ENCODE assay signal across 8 mouse cellular contexts in genomic region chr2:25460551-25461309, GRCm38 (mm10). TPM values are rescaled to one million over a fixed set of nuclear protein-coding genes. Genes with fewer than 3 reads are reported as not detected.
DNase-seq lines count a peak whose midpoint lies in the region; ATAC-seq and TF ChIP-seq lines count a peak whose summit lies in the region.

Gene Paxx (minus strand): TSS chr2:25461094.

- no peak for TF ChIP-seq CTCF in heart, adult 2 months (IDR thresholded peaks at IDR 0.05)

- 1% methylated on average over 37 of the region's 48 CpGs for WGBS in embryonic facial prominence, embryonic 14.5 days
- under 1% methylated on average over 48 of the region's 48 CpGs for WGBS in heart, adult 2 months
- WGBS in limb, embryonic 13.5 days = under 1% methylated on average over 48 of the region's 48 CpGs
- under 1% methylated on average over 48 of the region's 48 CpGs for WGBS in midbrain, embryonic 16.5 days

- intact Hi-C loops in heart, adult 2 months (cut with DNase I) = loop anchor here (2.0 kb wide), 1 partner anchor 30 kb away; no protein-coding TSS in a partner anchor

- DNase-seq in 3T3-L1 (ENCODE audit: low read depth, low spot score) = peak; percentile 99
- DNase-seq in adrenal gland, postnatal 4 days (ENCODE audit: low spot score in 2 of 2) = peak; percentile 77 to 84
- DNase-seq in embryonic facial prominence, embryonic 14.5 days (ENCODE audit: low spot score) = peak; percentile 98
- peak; percentile 90 to 96 for DNase-seq in heart, adult 2 months
- DNase-seq in kidney, adult 8-10 months = peak; percentile 96 to 97
- DNase-seq in spleen, postnatal 10 days (ENCODE audit: low spot score in 2 of 2) = peak; percentile 82 to 92

- H3K9me3 ChIP-seq in embryonic facial prominence, embryonic 14.5 days (ENCODE audit: control insufficient read depth, low read length) = no peaks in the 10 kb centered on the region
- H3K9me3 ChIP-seq in limb, embryonic 13.5 days = no peaks in the 10 kb centered on the region
- H3K9me3 ChIP-seq in midbrain, embryonic 16.5 days (replicated peaks; ENCODE audit: control insufficient read depth, low read length, poor library complexity, severe bottlenecking) = no peaks in the 10 kb centered on the region

- no peaks in the 10 kb centered on the region for H3K27me3 ChIP-seq in embryonic facial prominence, embryonic 14.5 days (replicated peaks; ENCODE audit: control insufficient read depth, insufficient read depth, low read length)
- H3K27me3 ChIP-seq in heart, adult 2 months (ENCODE audit: control insufficient read depth, insufficient read depth, low read length) = no peaks in the 10 kb centered on the region
- no peaks in the 10 kb centered on the region for H3K27me3 ChIP-seq in limb, embryonic 13.5 days
- no peaks in the 10 kb centered on the region for H3K27me3 ChIP-seq in midbrain, embryonic 16.5 days (ENCODE audit: control insufficient read depth, insufficient read depth, low read depth, low read length)

- H3K4me2 ChIP-seq in embryonic facial prominence, embryonic 14.5 days (ENCODE audit: low read depth, low read length) = peak within 1 kb of the TSS; percentile 70
- peak within 1 kb of the TSS; percentile 87 for H3K4me2 ChIP-seq in limb, embryonic 13.5 days (replicated peaks)
- peak within 1 kb of the TSS; percentile 98 for H3K4me2 ChIP-seq in midbrain, embryonic 16.5 days (ENCODE audit: low read length)

- TF ChIP-seq EP300 in heart, adult 2 months (IDR thresholded peaks at IDR 0.05; ENCODE audit: insufficient read depth, low read depth, low read length) = 0 out of 2 replicates have a peak, but pooled peaks have one; percentile 8

- no peaks in the 10 kb centered on the region for H3K36me3 ChIP-seq in embryonic facial prominence, embryonic 14.5 days (ENCODE audit: control insufficient read depth, insufficient read depth, low read length)
- no peaks in the 10 kb centered on the region for H3K36me3 ChIP-seq in heart, adult 2 months (ENCODE audit: control insufficient read depth, insufficient read depth, low read length)
- H3K36me3 ChIP-seq in limb, embryonic 13.5 days = peaks cover 15% of the 10 kb centered on the region
- H3K36me3 ChIP-seq in midbrain, embryonic 16.5 days (ENCODE audit: control insufficient read depth, insufficient read depth, low read length) = peaks cover 18% of the 10 kb centered on the region

- peaks cover 10% of the 10 kb centered on the region; the same call in 1 of the 2 replicates for H3K4me1 ChIP-seq in embryonic facial prominence, embryonic 14.5 days (ENCODE audit: control insufficient read depth, insufficient read depth, low read length)
- peaks cover 8% of the 10 kb centered on the region for H3K4me1 ChIP-seq in heart, adult 2 months (ENCODE audit: control insufficient read depth, insufficient read depth, low read length)
- H3K4me1 ChIP-seq in limb, embryonic 13.5 days = peaks cover 25% of the 10 kb centered on the region
- peaks cover 22% of the 10 kb centered on the region for H3K4me1 ChIP-seq in midbrain, embryonic 16.5 days (ENCODE audit: control insufficient read depth, insufficient read depth, low read length)

- ATAC-seq in embryonic facial prominence, embryonic 14.5 days (ENCODE audit: low read depth) = peak; percentile 93
- ATAC-seq in limb, embryonic 13.5 days (ENCODE audit: low FRiP score, low read depth) = peak; percentile 89
- ATAC-seq in midbrain, embryonic 16.5 days = peak; percentile 92

- peak within 1 kb of the TSS; percentile 90 for H3K27ac ChIP-seq in embryonic facial prominence, embryonic 14.5 days (replicated peaks; ENCODE audit: low read depth, low read length)
- peak within 1 kb of the TSS; percentile 95 for H3K27ac ChIP-seq in heart, adult 2 months
- H3K27ac ChIP-seq in limb, embryonic 13.5 days = peak within 1 kb of the TSS; percentile 82
- H3K27ac ChIP-seq in midbrain, embryonic 16.5 days (ENCODE audit: low read length) = peak within 1 kb of the TSS; percentile 91

- H3K4me3 ChIP-seq in embryonic facial prominence, embryonic 14.5 days (ENCODE audit: low read depth, low read length) = peak within 1 kb of the TSS; percentile 75
- H3K4me3 ChIP-seq in heart, adult 2 months = peak within 1 kb of the TSS; percentile 92
- peak within 1 kb of the TSS; percentile 75 for H3K4me3 ChIP-seq in limb, embryonic 13.5 days
- peak within 1 kb of the TSS; percentile 59 for H3K4me3 ChIP-seq in midbrain, embryonic 16.5 days (ENCODE audit: low read depth, low read length)

- no peaks in the 10 kb centered on the region for H3K79me2 ChIP-seq in heart, adult 2 months (replicated peaks; ENCODE audit: control insufficient read depth, insufficient read depth, low read length)

- H3K9ac ChIP-seq in embryonic facial prominence, embryonic 14.5 days (ENCODE audit: low read depth, low read length) = peak within 1 kb of the TSS; percentile 80
- H3K9ac ChIP-seq in heart, adult 2 months (ENCODE audit: low read depth, low read length) = peak within 1 kb of the TSS; percentile 88
- H3K9ac ChIP-seq in limb, embryonic 13.5 days = peak within 1 kb of the TSS; percentile 77
- H3K9ac ChIP-seq in midbrain, embryonic 16.5 days (ENCODE audit: low read depth, low read length) = peak within 1 kb of the TSS; percentile 85

- TF ChIP-seq POLR2A in heart, adult 2 months (IDR thresholded peaks at IDR 0.05; ENCODE audit: insufficient read depth, low read depth, low read length) = peak; percentile 90

RNA-seq across cellular contexts. Expression of gene Paxx, which starts in this region (rescaled TPM):
- 10 to 100 TPM; 41.0 to 48.5 TPM for total RNA-seq in adrenal gland, postnatal 4 days (2021)
- 39.3 and 41.7 TPM in 2 replicates for polyA plus RNA-seq in embryonic facial prominence, embryonic 14.5 days (2014; fragmentation: Nextera tagmentation; extraction: Ambion mirVana)
- total RNA-seq in heart, adult 2 months (2021) = 10 to 100 TPM; 17.7 to 20.6 TPM
- 32.8 and 36.8 TPM in 2 replicates for polyA plus RNA-seq in heart, adult 2 months (2012; rRNA removed)
- polyA plus RNA-seq in limb, embryonic 13.5 days (2015; fragmentation: Nextera tagmentation; extraction: Ambion mirVana) = 35.0 and 37.6 TPM in 2 replicates
- 121 and 130 TPM in 2 replicates for polyA plus RNA-seq in midbrain, embryonic 16.5 days (2015; fragmentation: Nextera tagmentation; extraction: Ambion mirVana)

Comparison
In these comparisons a context has a peak if more than half of its experiments do, and no peak if none do; other contexts are left out.
1. Peak in every context shown above with its lines: DNase-seq, ATAC-seq, H3K4me3 ChIP-seq and H3K27ac ChIP-seq.